Mouse (Mus musculus): ENCODE data around the gene Cul4a. TPM values are rescaled to one million over a fixed set of nuclear protein-coding genes. Genes with fewer than 3 reads are reported as not detected.

The Cul4a gene
- polyA plus RNA-seq, 1 experiment from 2014 or later, result 80.4 TPM

- 82% methylated on average over 3 of the region's 3 CpGs for WGBS
- no peaks in the 10 kb centered on the region for H3K27me3 ChIP-seq (ENCODE audit: insufficient read depth, low read length)
- H3K9ac ChIP-seq (ENCODE audit: low read depth, low read length), result no peak overlapping the region
- no peaks in the 10 kb centered on the region for H3K9me3 ChIP-seq (replicated peaks; ENCODE audit: low read length)
- peak overlapping the region; percentile 98; the same call in 1 of the 2 replicates for H3K4me3 ChIP-seq (replicated peaks; ENCODE audit: low read depth, low read length)
- TF ChIP-seq CTCF (IDR thresholded peaks at IDR 0.05; ENCODE audit: low read depth), result no peak
- H3K4me2 ChIP-seq (ENCODE audit: low read length), result peak overlapping the region; percentile 95; the same call in 1 of the 2 replicates
- DNase-seq (ENCODE audit: low spot score) (no peak), ATAC-seq (replicated peaks; ENCODE audit: low FRiP score, low read depth) (no peak)
- H3K27ac ChIP-seq, result no peak overlapping the region
- H3K4me1 ChIP-seq (replicated peaks; ENCODE audit: insufficient read depth, low read length), result peaks cover 5% of the 10 kb centered on the region
- H3K36me3 ChIP-seq (ENCODE audit: insufficient read depth, low read length), result no peaks in the 10 kb centered on the region
These were observed 55.3 kb downstream of the Cul4a start for GRCm38 (mm10) chr8:13160691-13161090.

GRCm38 (mm10) chr8:13162098-13162497 lies 56.7 kb downstream of the Cul4a start:
- H3K9ac ChIP-seq (ENCODE audit: low read depth, low read length), result no peak overlapping the region
- ATAC-seq (replicated peaks; ENCODE audit: low FRiP score, low read depth), result no peak
- H3K27ac ChIP-seq, result no peak overlapping the region
- TF ChIP-seq CTCF (IDR thresholded peaks at IDR 0.05; ENCODE audit: low read depth), result no peak
- DNase-seq (ENCODE audit: low spot score), result no peak
- 77% methylated on average over 6 of the region's 6 CpGs for WGBS
- no peak overlapping the region for H3K4me2 ChIP-seq (ENCODE audit: low read length)
- H3K36me3 ChIP-seq (ENCODE audit: insufficient read depth, low read length), result no peaks in the 10 kb centered on the region
- no peaks in the 10 kb centered on the region for H3K27me3 ChIP-seq (ENCODE audit: insufficient read depth, low read length)
- H3K4me1 ChIP-seq (replicated peaks; ENCODE audit: insufficient read depth, low read length), result peaks cover 5% of the 10 kb centered on the region
- no peaks in the 10 kb centered on the region for H3K9me3 ChIP-seq (replicated peaks; ENCODE audit: low read length)
- H3K4me3 ChIP-seq (replicated peaks; ENCODE audit: low read depth, low read length), result no peak overlapping the region

GRCm38 (mm10) chr8:13163563-13163962 lies 58.1 kb downstream of the Cul4a start:
- H3K9ac ChIP-seq (ENCODE audit: low read depth, low read length), result no peak overlapping the region
- no peaks in the 10 kb centered on the region for H3K9me3 ChIP-seq (replicated peaks; ENCODE audit: low read length)
- no peaks in the 10 kb centered on the region for H3K27me3 ChIP-seq (ENCODE audit: insufficient read depth, low read length)
- 87% methylated on average over 1 of the region's 1 CpGs for WGBS
- peaks cover 14% of the 10 kb centered on the region for H3K36me3 ChIP-seq (ENCODE audit: insufficient read depth, low read length)
- no peak overlapping the region for H3K4me3 ChIP-seq (replicated peaks; ENCODE audit: low read depth, low read length)
- H3K4me2 ChIP-seq (ENCODE audit: low read length), result no peak overlapping the region
- H3K4me1 ChIP-seq (replicated peaks; ENCODE audit: insufficient read depth, low read length), result peaks cover 5% of the 10 kb centered on the region
- no peak overlapping the region for H3K27ac ChIP-seq
- no peak for ATAC-seq (replicated peaks; ENCODE audit: low FRiP score, low read depth)
- TF ChIP-seq CTCF (IDR thresholded peaks at IDR 0.05; ENCODE audit: low read depth), result no peak
- no peak for DNase-seq (ENCODE audit: low spot score)

GRCm38 (mm10) chr8:13164361-13164760 lies 58.9 kb downstream of the Cul4a start:
- H3K27ac ChIP-seq, result no peak overlapping the region
- WGBS, result 84% methylated on average over 5 of the region's 5 CpGs
- H3K9me3 ChIP-seq (replicated peaks; ENCODE audit: low read length), result no peaks in the 10 kb centered on the region
- no peak overlapping the region for H3K4me3 ChIP-seq (replicated peaks; ENCODE audit: low read depth, low read length)
- H3K36me3 ChIP-seq (ENCODE audit: insufficient read depth, low read length), result peaks cover 18% of the 10 kb centered on the region
- peaks cover 5% of the 10 kb centered on the region for H3K4me1 ChIP-seq (replicated peaks; ENCODE audit: insufficient read depth, low read length)
- ATAC-seq (replicated peaks; ENCODE audit: low FRiP score, low read depth) (no peak), DNase-seq (ENCODE audit: low spot score) (no peak)
- H3K4me2 ChIP-seq (ENCODE audit: low read length), result no peak overlapping the region
- TF ChIP-seq CTCF (IDR thresholded peaks at IDR 0.05; ENCODE audit: low read depth), result no peak
- H3K27me3 ChIP-seq (ENCODE audit: insufficient read depth, low read length), result no peaks in the 10 kb centered on the region
- H3K9ac ChIP-seq (ENCODE audit: low read depth, low read length), result no peak overlapping the region

GRCm38 (mm10) chr8:13170510-13170909 lies 65.1 kb downstream of the Cul4a start:
- no peak for DNase-seq (ENCODE audit: low spot score)
- TF ChIP-seq CTCF (IDR thresholded peaks at IDR 0.05; ENCODE audit: low read depth), result no peak
- ATAC-seq (replicated peaks; ENCODE audit: low FRiP score, low read depth), result no peak
- 35% methylated on average over 1 of the region's 1 CpGs for WGBS
- no peak overlapping the region for H3K9ac ChIP-seq (ENCODE audit: low read depth, low read length)
- H3K27ac ChIP-seq, result no peak overlapping the region
- H3K4me3 ChIP-seq (replicated peaks; ENCODE audit: low read depth, low read length), result no peak overlapping the region
- peaks cover 68% of the 10 kb centered on the region for H3K36me3 ChIP-seq (ENCODE audit: insufficient read depth, low read length)
- H3K27me3 ChIP-seq (ENCODE audit: insufficient read depth, low read length), result no peaks in the 10 kb centered on the region
- H3K9me3 ChIP-seq (replicated peaks; ENCODE audit: low read length), result no peaks in the 10 kb centered on the region
- H3K4me2 ChIP-seq (ENCODE audit: low read length), result no peak overlapping the region
- H3K4me1 ChIP-seq (replicated peaks; ENCODE audit: insufficient read depth, low read length), result no peaks in the 10 kb centered on the region

- no peak for TF ChIP-seq CTCF (IDR thresholded peaks at IDR 0.05; ENCODE audit: low read depth)
- Histone ChIP-seq H3K4me1 (replicated peaks; ENCODE audit: insufficient read depth, low read length) (no peaks in the 10 kb centered on the region), H3K4me2 (ENCODE audit: low read length) (no peak overlapping the region), H3K9me3 (replicated peaks; ENCODE audit: low read length) (no peaks in the 10 kb centered on the region), H3K27me3 (ENCODE audit: insufficient read depth, low read length) (no peaks in the 10 kb centered on the region), H3K36me3 (ENCODE audit: insufficient read depth, low read length) (peaks cover 61% of the 10 kb centered on the region), H3K9ac (ENCODE audit: low read depth, low read length) (no peak overlapping the region), H3K4me3 (replicated peaks; ENCODE audit: low read depth, low read length) (no peak overlapping the region), H3K27ac (no peak overlapping the region)
- DNase-seq (ENCODE audit: low spot score) (no peak), ATAC-seq (replicated peaks; ENCODE audit: low FRiP score, low read depth) (no peak)
- WGBS, result 82% methylated on average over 4 of the region's 4 CpGs
These were observed 68.9 kb downstream of the Cul4a start for GRCm38 (mm10) chr8:13174305-13174704.

GRCm38 (mm10) chr8:13174811-13175210 lies 69.4 kb downstream of the Cul4a start:
- DNase-seq (ENCODE audit: low spot score) (no peak), ATAC-seq (replicated peaks; ENCODE audit: low FRiP score, low read depth) (no peak)
- Histone ChIP-seq H3K9ac (ENCODE audit: low read depth, low read length) (no peak overlapping the region), H3K27me3 (ENCODE audit: insufficient read depth, low read length) (no peaks in the 10 kb centered on the region), H3K27ac (no peak overlapping the region), H3K9me3 (replicated peaks; ENCODE audit: low read length) (no peaks in the 10 kb centered on the region), H3K4me2 (ENCODE audit: low read length) (no peak overlapping the region), H3K4me1 (replicated peaks; ENCODE audit: insufficient read depth, low read length) (no peaks in the 10 kb centered on the region), H3K4me3 (replicated peaks; ENCODE audit: low read depth, low read length) (no peak overlapping the region), H3K36me3 (ENCODE audit: insufficient read depth, low read length) (peaks cover 60% of the 10 kb centered on the region)
- WGBS, result 78% methylated on average over 4 of the region's 4 CpGs
- no peak for TF ChIP-seq CTCF (IDR thresholded peaks at IDR 0.05; ENCODE audit: low read depth)
